Mouse (Mus musculus) frontal cortex, adult (tissue): ENCODE measurements around the gene Ifi205.

Source experiments
- ATAC-seq: cut with Nextera tagmentation; 2 replicates; pipeline ENCODE4 v1.9.2; 2017; ENCODE audit warnings: mild to moderate bottlenecking, moderate library complexity, mixed read lengths; ENCODE audit not compliant: low TSS enrichment

Gene Ifi205

GRCm38 (mm10) chr1:173973111-173973510 is 58.5 kb downstream of the Ifi205 start:
- peak; percentile 100 for ATAC-seq
